Mouse (Mus musculus) macrophage (primary cell): ENCODE measurements around the gene Osgep. TPM values are rescaled to one million over a fixed set of nuclear protein-coding genes. Genes with fewer than 3 reads are reported as not detected.
"Not testable (repeated sequence)": the region's sequence is repeated elsewhere in the genome, so short reads cannot be mapped to it uniquely, and the experiment has no call there.

Source experiments
- H3K27ac ChIP-seq: fragments of 350-480 bp; formaldehyde crosslinking; 2 replicates; pipeline ENCODE4 v1.9.0; 2021
- H3K36me3 ChIP-seq: fragments of 350-480 bp; formaldehyde crosslinking; 2 replicates; pipeline ENCODE4 v1.9.0; 2021; ENCODE audit errors: inconsistent target
- H3K4me3 ChIP-seq: fragments of 350-480 bp; formaldehyde crosslinking; 2 replicates; pipeline ENCODE4 v1.9.0; 2021; ENCODE audit errors: inconsistent target
- H3K79me2 ChIP-seq: fragments of 350-480 bp; formaldehyde crosslinking; 2 replicates; pipeline ENCODE4 v1.9.0; 2021; ENCODE audit errors: inconsistent target
- WGBS: methylation state at CpG from one replicate; pipeline ENCODE4 v1.1.7; 2026; ENCODE audit warnings: inconsistent platforms; ENCODE audit not compliant: missing documents; 5-methylcytosine and 5-hydroxymethylcytosine counted together
- polyA plus RNA-seq: library from polyadenylated mRNA; stranded (reverse); fragments of 250-400 nt; gene quantifications from 3 replicates; pipeline ENCODE4 v1.2.4, GENCODE M21; 2018; ENCODE audit warnings: inconsistent platforms
- total RNA-seq, 78 experiments: library from RNA; depleted of rRNA; stranded (reverse); fragments of 250-400 nt; gene quantifications; 1 replicate in 9 of 78; 2 replicates in 24 of 78; 3 replicates in 43 of 78; 4 replicates in 2 of 78; pipeline ENCODE4 v1.2.4; 2018; ENCODE audit warnings: inconsistent platforms in 56 of 78

Osgep gene
- 10 to 100 TPM in 24 of 26 experiments, 1 to 10 TPM in 2; 7.4 to 46.8 (median 26.2) TPM for total RNA-seq (2018; cell fraction: chromatin; rRNA removed)
- total RNA-seq (2018; cell fraction: cytosol; rRNA removed): 10 to 100 TPM; 30.9 to 54.7 (median 37.9) TPM
- total RNA-seq (2018; cell fraction: nucleus; rRNA removed): 10 to 100 TPM in 24 of 26 experiments, 1 to 10 TPM in 2; 9.4 to 31.7 (median 18.9) TPM
- polyA plus RNA-seq: 56.9 to 68.6 TPM (median 67.4 TPM) in 3 replicates

- peaks cover 70% of the 10 kb centered on the region for H3K79me2 ChIP-seq
- H3K4me3 ChIP-seq: peak within 1 kb of the TSS; percentile 79
- H3K27ac ChIP-seq: peak within 1 kb of the TSS; percentile 74
- under 1% methylated on average over 57 of the region's 57 CpGs for WGBS
- H3K36me3 ChIP-seq: peaks cover 32% of the 10 kb centered on the region
Observed at GRCm38 (mm10) chr14:50924281-50925064, at the start of gene Osgep, which contains the start of gene Apex1. TSS of gene Osgep (minus strand) at chr14:50924893. TSS of gene Apex1 (plus strand) at chr14:50924968.

- Histone ChIP-seq H3K79me2 (no peaks in the 10 kb centered on the region), H3K36me3 (no peaks in the 10 kb centered on the region), H3K27ac (no peak overlapping the region), H3K4me3 (no peak overlapping the region)
- 77% methylated on average over 4 of the region's 4 CpGs for WGBS
Observed at GRCm38 (mm10) chr14:50973700-50974099, 49.0 kb upstream of the Osgep start.

GRCm38 (mm10) chr14:50973054-50973453 is 48.4 kb upstream of the Osgep start:
- H3K36me3 ChIP-seq, H3K79me2 ChIP-seq, H3K4me3 ChIP-seq, H3K27ac ChIP-seq: not testable (repeated sequence)
- 93% methylated on average over 4 of the region's 5 CpGs for WGBS

GRCm38 (mm10) chr14:50970822-50971221 is 46.1 kb upstream of the Osgep start:
- Histone ChIP-seq H3K36me3 (no peaks in the 10 kb centered on the region), H3K79me2 (no peaks in the 10 kb centered on the region), H3K4me3 (no peak overlapping the region), H3K27ac (no peak overlapping the region)
- WGBS: 0% methylated on average over 1 of the region's 1 CpGs

GRCm38 (mm10) chr14:50969558-50970544 is 45.2 kb upstream of the Osgep start:
- H3K36me3 ChIP-seq: no peaks in the 10 kb centered on the region
- no peak overlapping the region for H3K27ac ChIP-seq
- H3K4me3 ChIP-seq: no peak overlapping the region
- WGBS: 47% methylated on average over 12 of the region's 12 CpGs
- H3K79me2 ChIP-seq: no peaks in the 10 kb centered on the region

- Histone ChIP-seq H3K4me3 (no peak overlapping the region), H3K27ac (no peak overlapping the region), H3K79me2 (no peaks in the 10 kb centered on the region), H3K36me3 (no peaks in the 10 kb centered on the region)
- WGBS: 77% methylated on average over 1 of the region's 1 CpGs
Observed at GRCm38 (mm10) chr14:50969041-50969440, 44.3 kb upstream of the Osgep start.

- Histone ChIP-seq H3K79me2 (no peaks in the 10 kb centered on the region), H3K27ac (no peak overlapping the region), H3K4me3 (no peak overlapping the region), H3K36me3 (no peaks in the 10 kb centered on the region)
- 84% methylated on average over 5 of the region's 5 CpGs for WGBS
Observed at GRCm38 (mm10) chr14:50968216-50968980, 43.7 kb upstream of the Osgep start.

- H3K79me2 ChIP-seq, H3K36me3 ChIP-seq, H3K4me3 ChIP-seq, H3K27ac ChIP-seq: not testable (repeated sequence)
- WGBS: 77% methylated on average over 5 of the region's 5 CpGs
Observed at GRCm38 (mm10) chr14:50958289-50958995, 33.7 kb upstream of the Osgep start.

- not testable (repeated sequence) for H3K4me3 ChIP-seq, H3K27ac ChIP-seq, H3K79me2 ChIP-seq, H3K36me3 ChIP-seq
- 80% methylated on average over 3 of the region's 3 CpGs for WGBS
Observed at GRCm38 (mm10) chr14:50957146-50957545, 32.5 kb upstream of the Osgep start.

GRCm38 (mm10) chr14:50956724-50957123 is 32.0 kb upstream of the Osgep start:
- 82% methylated on average over 6 of the region's 6 CpGs for WGBS
- not testable (repeated sequence) for H3K27ac ChIP-seq, H3K4me3 ChIP-seq

GRCm38 (mm10) chr14:50955942-50956508 is 31.3 kb upstream of the Osgep start, which contains the start of gene Pnp2:
TSS of gene Pnp2 (plus strand) at chr14:50955992.
- not testable (repeated sequence) for H3K79me2 ChIP-seq, H3K4me3 ChIP-seq
- H3K27ac ChIP-seq: peak within 1 kb of the TSS; percentile 17; the same call in 1 of the 2 replicates
- 25% methylated on average over 15 of the region's 19 CpGs for WGBS
- peaks cover 10% of the 10 kb centered on the region; the same call in 1 of the 2 replicates for H3K36me3 ChIP-seq

More at GRCm38 (mm10) chr14:50956724-50957123, 32.0 kb upstream of the Osgep start:
- not testable (repeated sequence) for H3K79me2 ChIP-seq, H3K36me3 ChIP-seq

GRCm38 (mm10) chr14:50955487-50955886 is 30.8 kb upstream of the Osgep start:
- no peak overlapping the region; the same call in 1 of the 2 replicates for H3K4me3 ChIP-seq
- 31% methylated on average over 10 of the region's 10 CpGs for WGBS
- H3K27ac ChIP-seq: peak overlapping the region; percentile 17; the same call in 1 of the 2 replicates
- no peaks in the 10 kb centered on the region for H3K79me2 ChIP-seq
- peaks cover 13% of the 10 kb centered on the region; the same call in 1 of the 2 replicates for H3K36me3 ChIP-seq

- Histone ChIP-seq H3K79me2 (peaks cover 49% of the 10 kb centered on the region), H3K27ac (peak overlapping the region; percentile 87), H3K4me3 (peak overlapping the region; percentile 92)
- H3K36me3 ChIP-seq: not testable (repeated sequence)
- WGBS: 3% methylated on average over 3 of the region's 3 CpGs
Observed at GRCm38 (mm10) chr14:50945526-50945925, 20.8 kb upstream of the Osgep start.
